Mouse (Mus musculus) stomach, embryonic 16.5 days (tissue): ENCODE measurements around the gene Gpr156. TPM values are rescaled to one million over a fixed set of nuclear protein-coding genes. Genes with fewer than 3 reads are reported as not detected.

ENCODE experiments used
- ATAC-seq: fragments of 200-750 bp; cut with Nextera tagmentation; 2 replicates; pipeline ENCODE4 v1.8.0; 2017; ENCODE audit warnings: moderate number of reproducible peaks, moderate TSS enrichment; ENCODE audit not compliant: insufficient read depth, low FRiP score
- H3K27ac ChIP-seq: fragments of 300-500 bp; sonication (generic); 2 replicates; pipeline ENCODE4 v1.5.1; 2014; ENCODE audit warnings: low read length
- H3K27me3 ChIP-seq: fragments of 300-500 bp; sonication (generic); 2 replicates; pipeline ENCODE4 v1.6.1; 2014; ENCODE audit warnings: low read length, control low read depth, mixed read lengths; ENCODE audit not compliant: control insufficient read depth, insufficient read depth
- H3K36me3 ChIP-seq: fragments of 300-500 bp; sonication (generic); 2 replicates; pipeline ENCODE4 v1.6.1; 2014; ENCODE audit warnings: low read length; ENCODE audit not compliant: control insufficient read depth, insufficient read depth
- H3K4me1 ChIP-seq: fragments of 300-500 bp; sonication (generic); 2 replicates; pipeline ENCODE4 v1.6.1; 2014; ENCODE audit warnings: low read length, control low read depth, mixed read lengths; ENCODE audit not compliant: control insufficient read depth, insufficient read depth
- H3K4me2 ChIP-seq: fragments of 300-500 bp; sonication (generic); 2 replicates; pipeline ENCODE4 v1.6.1; 2014; ENCODE audit warnings: low read depth, low read length, mixed read lengths
- H3K4me3 ChIP-seq: fragments of 300-500 bp; sonication (generic); replicated peaks from 2 replicates; pipeline ENCODE4 v1.5.1; 2014; ENCODE audit warnings: mild to moderate bottlenecking, low read length
- H3K9ac ChIP-seq: fragments of 300-500 bp; sonication (generic); 2 replicates; pipeline ENCODE4 v1.6.1; 2014; ENCODE audit warnings: low read length
- H3K9me3 ChIP-seq: fragments of 300-500 bp; sonication (generic); replicated peaks from 2 replicates; pipeline ENCODE4 v1.6.1; 2016; ENCODE audit warnings: low read length, control low read depth; ENCODE audit not compliant: control insufficient read depth
- WGBS: fragments of 180-500 bp; shearing (Covaris S2); extraction: QIAGEN DNeasy Blood & Tissue Kit; methylation state at CpG from one replicate; pipeline ENCODE4 v1.1.7; 2014; 5-methylcytosine and 5-hydroxymethylcytosine counted together
- polyA plus RNA-seq: library from polyadenylated mRNA; unstranded; fragments of >200 nt; fragmentation: Nextera tagmentation; extraction: Ambion mirVana; gene quantifications from 2 replicates; pipeline ENCODE4 v1.2.1, GENCODE M21; 2015

Gene Gpr156
- polyA plus RNA-seq, 1 experiment from 2014 or later: 0.05 TPM

GRCm38 (mm10) chr16:38044551-38044950, 128.3 kb downstream of the Gpr156 start:
- 75% methylated on average over 5 of the region's 5 CpGs for WGBS
- Histone ChIP-seq H3K4me2 (no peak overlapping the region), H3K36me3 (no peaks in the 10 kb centered on the region), H3K4me1 (peaks cover 9% of the 10 kb centered on the region), H3K9ac (no peak overlapping the region), H3K9me3 (no peaks in the 10 kb centered on the region), H3K4me3 (no peak overlapping the region), H3K27ac (no peak overlapping the region), H3K27me3 (no peaks in the 10 kb centered on the region)
- no peak for ATAC-seq

- Histone ChIP-seq H3K36me3 (no peaks in the 10 kb centered on the region), H3K9me3 (no peaks in the 10 kb centered on the region), H3K27ac (no peak overlapping the region), H3K4me2 (peak overlapping the region; percentile 51), H3K4me3 (peak overlapping the region; percentile 22), H3K4me1 (peaks cover 9% of the 10 kb centered on the region), H3K27me3 (no peaks in the 10 kb centered on the region), H3K9ac (peak overlapping the region; percentile 31)
- WGBS: 36% methylated on average over 23 of the region's 23 CpGs
- ATAC-seq: no peak
Observed at GRCm38 (mm10) chr16:38047781-38048558, 131.7 kb downstream of the Gpr156 start.

Other genes with a start within 250 kb of the Gpr156 start
- 417 and 440 TPM in 2 replicates for gene Fstl1, start 139.6 kb upstream of the Gpr156 start, polyA plus RNA-seq
- 0.72 and 1.4 TPM in 2 replicates for gene Gm36028, start 55.4 kb upstream of the Gpr156 start, polyA plus RNA-seq
- 40.1 and 41.8 TPM in 2 replicates for gene Lrrc58, start 48.1 kb upstream of the Gpr156 start, polyA plus RNA-seq
- gene Gsk3b, start 172.5 kb downstream of the Gpr156 start, polyA plus RNA-seq: 41.8 and 42.3 TPM in 2 replicates